ENCODE assay signal across 10 mouse cellular contexts in the genomic region with DNA sequence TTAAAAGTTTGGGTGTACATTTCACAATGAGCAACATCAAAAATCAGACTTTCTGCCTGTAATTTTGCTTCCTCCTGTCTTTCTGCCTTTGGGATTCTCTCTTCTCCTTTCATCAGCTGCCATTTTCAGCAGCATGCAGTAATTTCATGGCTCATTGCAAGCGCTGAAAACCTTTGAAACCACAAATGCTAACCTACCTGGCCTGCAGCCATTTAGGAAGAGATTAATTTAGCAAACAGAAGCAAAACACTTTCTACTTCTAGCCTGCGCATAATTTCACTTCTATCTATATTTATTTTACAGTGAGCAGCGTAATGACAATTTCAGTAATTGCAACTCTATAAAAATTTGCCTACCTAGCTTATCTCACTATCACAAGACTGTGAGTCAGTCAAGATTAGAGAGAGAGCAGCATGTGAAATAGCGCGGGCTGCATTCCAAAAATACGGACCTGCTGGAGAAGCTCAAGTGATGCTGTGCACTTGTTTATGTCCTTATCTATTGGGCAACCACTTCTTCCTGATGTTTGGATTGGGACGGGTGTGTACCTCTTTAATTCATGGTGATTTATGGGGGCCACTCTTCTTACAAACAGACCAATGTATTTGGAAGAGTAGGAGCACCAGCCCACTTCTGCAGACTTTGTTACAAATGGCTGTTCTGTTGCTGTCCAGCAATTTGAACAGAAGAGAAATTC.
DNase-seq lines count a peak whose midpoint lies in the region; ATAC-seq and TF ChIP-seq lines count a peak whose summit lies in the region.
"Had no signal": no experiment of that assay in that cellular context is flagged by ENCODE, and none has a peak within 500 bp of the region (broad histone marks: within the 10 kb centered on the region; RNA-seq: fewer than 3 reads in every experiment).

No protein-coding gene starts in this region.

- ATAC-seq in heart, embryonic 11.5 days (replicated peaks; ENCODE audit: insufficient number of reproducible peaks, low FRiP score, low TSS enrichment) = no peak
- ATAC-seq in activated CD4-positive, CD25-positive, alpha-beta regulatory T cell, adult 4 months = no peak

- no peaks in the 10 kb centered on the region for H3K36me3 ChIP-seq in heart, adult 2 months (ENCODE audit: control insufficient read depth, insufficient read depth, low read length)
- no peaks in the 10 kb centered on the region for H3K36me3 ChIP-seq in heart, embryonic 11.5 days (ENCODE audit: control insufficient read depth, insufficient read depth, low read length)
- H3K36me3 ChIP-seq: embryonic facial prominence, embryonic 13.5 days; liver, embryonic 15.5 days had no signal

- 35% methylated on average over 7 of the region's 7 CpGs for WGBS in heart, adult 2 months
- 56% methylated on average over 7 of the region's 7 CpGs for WGBS in heart, embryonic 11.5 days (ENCODE audit: insufficient replicate concordance)

- no peak for TF ChIP-seq CTCF in heart, adult 2 months (IDR thresholded peaks at IDR 0.05)

- TF ChIP-seq EP300 in heart, adult 2 months (IDR thresholded peaks at IDR 0.05; ENCODE audit: insufficient read depth, low read depth, low read length) = no peak

- no peaks in the 10 kb centered on the region for H3K27me3 ChIP-seq in heart, adult 2 months (ENCODE audit: control insufficient read depth, insufficient read depth, low read length)
- no peaks in the 10 kb centered on the region for H3K27me3 ChIP-seq in heart, embryonic 11.5 days (ENCODE audit: control insufficient read depth, insufficient read depth, low read length)
- H3K27me3 ChIP-seq: embryonic facial prominence, embryonic 13.5 days; liver, embryonic 15.5 days had no signal

- H3K4me1 ChIP-seq in heart, adult 2 months (ENCODE audit: control insufficient read depth, insufficient read depth, low read length) = no peaks in the 10 kb centered on the region; the same call in 1 of the 2 replicates
- H3K4me1 ChIP-seq in heart, embryonic 11.5 days (ENCODE audit: control insufficient read depth, insufficient read depth, low read length) = no peaks in the 10 kb centered on the region
- H3K4me1 ChIP-seq: embryonic facial prominence, embryonic 13.5 days; liver, embryonic 15.5 days had no signal

- no peak overlapping the region for H3K9ac ChIP-seq in heart, adult 2 months (ENCODE audit: low read depth, low read length)
- H3K9ac ChIP-seq in heart, embryonic 11.5 days (ENCODE audit: low read depth, low read length) = no peak overlapping the region
- H3K9ac ChIP-seq: embryonic facial prominence, embryonic 13.5 days; liver, embryonic 15.5 days had no signal

- no peak overlapping the region for H3K4me2 ChIP-seq in heart, embryonic 11.5 days
- H3K4me2 ChIP-seq: embryonic facial prominence, embryonic 13.5 days; liver, embryonic 15.5 days had no signal

- no peak overlapping the region for H3K27ac ChIP-seq in heart, adult 2 months
- H3K27ac ChIP-seq in heart, embryonic 11.5 days (ENCODE audit: low read depth, low read length) = no peak overlapping the region
- H3K27ac ChIP-seq: embryonic facial prominence, embryonic 13.5 days; liver, embryonic 15.5 days had no signal

- intact Hi-C loops in heart, adult 2 months (cut with DNase I) = no loop called here

- H3K4me3 ChIP-seq in heart, adult 2 months = peak overlapping the region; percentile 16; the same call in 1 of the 2 replicates
- no peak overlapping the region for H3K4me3 ChIP-seq in heart, embryonic 11.5 days (ENCODE audit: low read depth, low read length)
- H3K4me3 ChIP-seq: embryonic facial prominence, embryonic 13.5 days; liver, embryonic 15.5 days had no signal

- peak; percentile 20 to 26 for DNase-seq in heart, adult 2 months
- DNase-seq in 3T3-L1 (ENCODE audit: low read depth, low spot score) = peak; percentile 18
- DNase-seq in cerebellum, adult 9-10 months = peak; percentile 80
- DNase-seq in kidney, postnatal 36 days = peak; percentile 0 to 6
- no peak for DNase-seq in layer of hippocampus, adult 8-10 months (ENCODE audit: low spot score in 2 of 2)
- DNase-seq in MN1 (ENCODE audit: low spot score) = no peak

- no peaks in the 10 kb centered on the region for H3K9me3 ChIP-seq in heart, embryonic 11.5 days (replicated peaks; ENCODE audit: control insufficient read depth, low read length)
- H3K9me3 ChIP-seq: embryonic facial prominence, embryonic 13.5 days; liver, embryonic 15.5 days had no signal

- TF ChIP-seq POLR2A in heart, adult 2 months (IDR thresholded peaks at IDR 0.05; ENCODE audit: insufficient read depth, low read depth, low read length) = no peak

- no peaks in the 10 kb centered on the region for H3K79me2 ChIP-seq in heart, adult 2 months (replicated peaks; ENCODE audit: control insufficient read depth, insufficient read depth, low read length)

Comparison
In these comparisons a context has a peak if more than half of its experiments do, and no peak if none do; other contexts are left out.
1. DNase-seq: peak in heart, adult 2 months (2 of 2), 3T3-L1 (single experiment), cerebellum, adult 9-10 months (single experiment) and kidney, postnatal 36 days (2 of 2); none in layer of hippocampus, adult 8-10 months (0 of 2) and MN1 (single experiment).